Mouse (Mus musculus) bone marrow, adult 2 months (tissue): Measurements from ENCODE around the gene D930048N14Rik.

Experiments
- CTCF ChIP-seq: fragments of 200-500 bp; IDR thresholded peaks from 2 replicates; pipeline ENCODE4 v1.5.1; 2011; ENCODE audit warnings: low read length, control low read depth; ENCODE audit not compliant: control insufficient read depth, insufficient read depth
- POLR2A ChIP-seq: fragments of 200-500 bp; IDR thresholded peaks from 2 replicates; pipeline ENCODE4 v1.6.1; 2011; ENCODE audit warnings: low read depth, mild to moderate bottlenecking, control low read depth, low read length, borderline replicate concordance; ENCODE audit not compliant: control insufficient read depth

DNA sequence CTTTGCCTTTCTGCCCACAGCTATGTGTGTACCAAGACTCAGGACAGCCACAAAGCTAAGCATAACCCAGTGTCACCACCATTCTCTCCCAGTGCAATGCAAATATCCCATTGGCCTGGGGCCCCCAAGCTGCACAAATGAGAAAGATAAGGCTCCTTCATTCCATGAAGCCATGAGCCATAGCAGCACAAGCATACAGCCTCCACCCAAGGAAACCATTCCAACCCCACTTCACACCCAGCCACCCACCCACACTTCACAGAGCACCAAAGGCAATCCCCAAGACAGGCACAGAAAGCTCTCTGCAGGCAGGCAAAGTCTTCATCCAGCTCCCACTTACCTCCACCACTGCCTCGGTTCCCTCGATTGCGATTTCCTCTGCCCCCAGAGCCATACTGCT is 48.5 kb upstream of the D930048N14Rik start:
- no peak for TF ChIP-seq POLR2A
- TF ChIP-seq CTCF = no peak
